Mouse (Mus musculus): Measurements from ENCODE around the gene Slc51a.
A peak's percentile ranks its signal among the peaks of the same experiment; 100 is the strongest.

GRCm38 (mm10) chr16:32430474-32431046 lies 57.1 kb downstream of the Slc51a start, which contains the start of gene Pcyt1a:
- TF ChIP-seq CTCF (IDR thresholded peaks at IDR 0.05; ENCODE audit: low read depth), result peak; percentile 30
- peak; percentile 46 for TF ChIP-seq EP300 (IDR thresholded peaks at IDR 0.05; ENCODE audit: low read depth)
